Mouse (Mus musculus) forebrain, embryonic 14.5 days (tissue): Measurements from ENCODE around the gene Rubcn. TPM values are rescaled to one million over a fixed set of nuclear protein-coding genes. Genes with fewer than 3 reads are reported as not detected.

ENCODE experiments used
- ATAC-seq: fragments of 200-750 bp; cut with Nextera tagmentation; 2 replicates; pipeline ENCODE4 v1.8.0; 2017; ENCODE audit warnings: mild to moderate bottlenecking, moderate library complexity
- DNase-seq: peaks from one replicate; pipeline ENCODE4 v3.0.0-alpha.2; 2015; ENCODE audit warnings: low spot score
- H3K27ac ChIP-seq: fragments of 300-500 bp; sonication (generic); 2 replicates; pipeline ENCODE4 v1.5.1; 2014; ENCODE audit warnings: low read depth, mild to moderate bottlenecking, control low read depth, low read length, moderate library complexity
- H3K27me3 ChIP-seq: fragments of 300-500 bp; sonication (generic); replicated peaks from 2 replicates; pipeline ENCODE4 v1.6.1; 2014; ENCODE audit warnings: low read length, control low read depth, mixed read lengths; ENCODE audit not compliant: control insufficient read depth, insufficient read depth
- H3K36me3 ChIP-seq: fragments of 300-500 bp; sonication (generic); 2 replicates; pipeline ENCODE4 v1.6.1; 2014; ENCODE audit warnings: low read length, control low read depth; ENCODE audit not compliant: control insufficient read depth, insufficient read depth
- H3K4me1 ChIP-seq: fragments of 300-500 bp; sonication (generic); 2 replicates; pipeline ENCODE4 v1.6.1; 2014; ENCODE audit warnings: antibody characterized with exemption, low read length, control low read depth; ENCODE audit not compliant: control insufficient read depth, insufficient read depth
- H3K4me2 ChIP-seq: fragments of 300-500 bp; sonication (generic); 2 replicates; pipeline ENCODE4 v1.6.1; 2014; ENCODE audit warnings: mild to moderate bottlenecking, control low read depth, low read length
- H3K4me3 ChIP-seq: fragments of 300-500 bp; sonication (generic); 2 replicates; pipeline ENCODE4 v1.5.1; 2014; ENCODE audit warnings: low read depth, low read length, control low read depth
- H3K9ac ChIP-seq: fragments of 300-500 bp; sonication (generic); 2 replicates; pipeline ENCODE4 v1.6.1; 2014; ENCODE audit warnings: mild to moderate bottlenecking, low read length, control low read depth, moderate library complexity
- H3K9me3 ChIP-seq: fragments of 300-500 bp; sonication (generic); replicated peaks from 2 replicates; pipeline ENCODE4 v1.6.1; 2016; ENCODE audit warnings: low read length, control low read depth, mixed read lengths; ENCODE audit not compliant: control insufficient read depth
- WGBS: fragments of 180-500 bp; shearing (Covaris S2); extraction: QIAGEN DNeasy Blood & Tissue Kit; methylation state at CpG from one replicate; pipeline ENCODE4 v1.1.7; 2014; 5-methylcytosine and 5-hydroxymethylcytosine counted together
- polyA plus RNA-seq: library from polyadenylated mRNA; unstranded; fragments of >200 nt; fragmentation: Nextera tagmentation; extraction: Ambion mirVana; gene quantifications from 2 replicates; pipeline ENCODE4 v1.2.1, GENCODE M21; 2014

The Rubcn gene
- polyA plus RNA-seq, 1 experiment from 2014 or later: 20.0 TPM

GRCm38 (mm10) chr16:32829104-32829503 is 48.5 kb downstream of the Rubcn start:
- Histone ChIP-seq H3K27ac (no peak overlapping the region), H3K4me1 (no peaks in the 10 kb centered on the region), H3K4me3 (no peak overlapping the region), H3K27me3 (no peaks in the 10 kb centered on the region), H3K9ac (no peak overlapping the region), H3K4me2 (no peak overlapping the region), H3K9me3 (no peaks in the 10 kb centered on the region), H3K36me3 (peaks cover 57% of the 10 kb centered on the region)
- ATAC-seq (no peak), DNase-seq (no peak)
- WGBS: 94% methylated on average over 11 of the region's 11 CpGs

- no peak for ATAC-seq
- WGBS: 93% methylated on average over 11 of the region's 11 CpGs
- Histone ChIP-seq H3K27me3 (no peaks in the 10 kb centered on the region), H3K4me2 (no peak overlapping the region), H3K4me1 (no peaks in the 10 kb centered on the region), H3K27ac (no peak overlapping the region), H3K36me3 (peaks cover 64% of the 10 kb centered on the region), H3K9ac (no peak overlapping the region), H3K9me3 (no peaks in the 10 kb centered on the region), H3K4me3 (no peak overlapping the region)
- no peak for DNase-seq
Measured at GRCm38 (mm10) chr16:32826521-32826920, 51.0 kb downstream of the Rubcn start.

GRCm38 (mm10) chr16:32825380-32825779 is 52.2 kb downstream of the Rubcn start:
- Histone ChIP-seq H3K9me3 (no peaks in the 10 kb centered on the region), H3K36me3 (peaks cover 64% of the 10 kb centered on the region), H3K4me3 (no peak overlapping the region), H3K4me2 (no peak overlapping the region), H3K4me1 (no peaks in the 10 kb centered on the region), H3K27ac (no peak overlapping the region), H3K27me3 (no peaks in the 10 kb centered on the region), H3K9ac (no peak overlapping the region)
- WGBS: 88% methylated on average over 12 of the region's 12 CpGs
- DNase-seq (no peak), ATAC-seq (no peak)

DNA sequence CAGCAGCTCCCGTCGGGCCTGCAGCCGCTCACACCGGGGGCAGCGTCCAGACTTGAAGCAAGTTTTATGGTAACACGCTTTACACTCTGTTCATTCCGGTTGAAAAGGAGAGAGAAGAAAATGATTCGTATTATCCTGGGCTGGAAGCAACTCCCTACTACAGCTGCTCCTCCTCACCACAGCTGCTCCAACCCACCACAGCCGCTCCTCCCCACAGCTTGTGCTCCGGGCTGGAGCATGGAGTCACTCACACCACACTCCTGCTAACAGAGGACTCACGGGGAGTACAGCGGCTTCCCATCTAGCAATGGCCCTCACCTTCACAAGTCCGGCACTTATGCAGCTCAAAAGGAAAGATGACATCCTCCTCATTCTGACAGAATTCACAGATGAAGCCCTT is 53.5 kb downstream of the Rubcn start:
- H3K4me2 ChIP-seq: no peak overlapping the region
- H3K9ac ChIP-seq: no peak overlapping the region
- peaks cover 60% of the 10 kb centered on the region for H3K36me3 ChIP-seq
- no peak overlapping the region for H3K4me3 ChIP-seq
- no peak overlapping the region for H3K27ac ChIP-seq
- no peaks in the 10 kb centered on the region for H3K27me3 ChIP-seq
- DNase-seq (no peak), ATAC-seq (no peak)
- no peaks in the 10 kb centered on the region for H3K9me3 ChIP-seq
- no peaks in the 10 kb centered on the region for H3K4me1 ChIP-seq
- 95% methylated on average over 13 of the region's 13 CpGs for WGBS

DNA sequence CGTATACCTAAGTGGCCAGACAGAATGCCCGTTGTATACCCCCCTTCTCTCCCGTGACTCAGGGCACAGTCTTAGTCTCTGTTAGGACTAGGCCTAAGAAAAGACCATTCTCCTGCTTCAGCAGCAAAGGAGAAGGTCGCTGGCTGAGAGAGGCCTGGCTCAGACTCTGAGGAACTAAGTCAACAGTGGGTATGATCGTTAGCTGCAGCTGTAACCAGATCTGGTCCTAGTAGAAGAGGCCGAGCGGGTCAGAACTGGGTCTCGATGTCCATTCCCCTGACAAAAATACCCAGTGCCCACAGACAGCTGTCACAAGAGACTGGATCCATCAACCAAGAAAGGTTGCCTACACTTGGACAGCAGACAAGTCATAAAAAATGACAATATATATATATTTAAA is 54.1 kb downstream of the Rubcn start:
- H3K27ac ChIP-seq: no peak overlapping the region
- no peaks in the 10 kb centered on the region for H3K4me1 ChIP-seq
- no peak overlapping the region for H3K4me2 ChIP-seq
- no peaks in the 10 kb centered on the region for H3K9me3 ChIP-seq
- H3K4me3 ChIP-seq: no peak overlapping the region
- ATAC-seq (no peak), DNase-seq (no peak)
- WGBS: 91% methylated on average over 8 of the region's 8 CpGs
- no peaks in the 10 kb centered on the region for H3K27me3 ChIP-seq
- peaks cover 57% of the 10 kb centered on the region for H3K36me3 ChIP-seq
- H3K9ac ChIP-seq: no peak overlapping the region

- 89% methylated on average over 5 of the region's 5 CpGs for WGBS
- no peak overlapping the region for H3K4me3 ChIP-seq
- H3K4me1 ChIP-seq: no peaks in the 10 kb centered on the region
- H3K27ac ChIP-seq: no peak overlapping the region
- no peaks in the 10 kb centered on the region for H3K27me3 ChIP-seq
- peaks cover 52% of the 10 kb centered on the region for H3K36me3 ChIP-seq
- H3K9me3 ChIP-seq: no peaks in the 10 kb centered on the region
- no peak overlapping the region for H3K9ac ChIP-seq
- H3K4me2 ChIP-seq: no peak overlapping the region
- DNase-seq: no peak
- no peak for ATAC-seq
Measured at GRCm38 (mm10) chr16:32822881-32823280, 54.7 kb downstream of the Rubcn start.

GRCm38 (mm10) chr16:32822450-32822827 is 55.1 kb downstream of the Rubcn start:
- H3K27me3 ChIP-seq: no peaks in the 10 kb centered on the region
- peaks cover 48% of the 10 kb centered on the region for H3K36me3 ChIP-seq

DNA sequence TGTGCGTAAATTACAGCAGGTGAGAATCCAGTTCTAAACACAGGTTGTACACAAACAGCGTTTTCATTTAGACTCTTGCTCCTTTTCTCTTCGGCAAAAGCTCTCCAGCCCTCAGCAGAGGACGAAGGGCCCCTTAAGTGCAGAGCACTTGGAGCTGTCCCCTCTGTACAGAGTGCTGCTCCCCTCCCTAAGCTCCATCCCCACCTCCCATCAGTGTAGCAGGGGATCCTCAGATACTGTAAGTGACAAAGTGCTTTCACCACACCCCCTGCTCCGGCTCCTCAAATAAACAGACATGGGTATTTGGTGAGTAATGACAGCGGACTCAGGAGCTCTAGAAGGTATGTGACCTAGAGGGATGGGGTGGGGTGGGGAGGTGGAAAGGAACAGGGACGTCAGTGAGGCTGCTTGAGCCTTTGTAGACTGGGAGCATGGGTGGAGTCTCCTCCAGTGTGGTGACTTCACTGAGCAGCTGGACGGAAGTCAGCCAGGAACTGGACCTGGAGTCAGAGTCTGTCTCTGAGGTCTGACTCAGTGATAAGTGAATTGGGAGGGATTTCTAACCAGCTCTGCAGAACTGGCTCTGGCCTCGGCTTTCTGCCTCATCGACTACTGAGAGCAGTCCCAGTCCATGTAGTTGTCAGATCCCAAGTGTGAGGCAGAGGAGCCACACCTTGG is 55.7 kb downstream of the Rubcn start:
- Histone ChIP-seq H3K4me2 (no peak overlapping the region), H3K9ac (no peak overlapping the region), H3K4me3 (no peak overlapping the region), H3K27ac (no peak overlapping the region), H3K4me1 (no peaks in the 10 kb centered on the region), H3K36me3 (peaks cover 44% of the 10 kb centered on the region), H3K27me3 (no peaks in the 10 kb centered on the region), H3K9me3 (no peaks in the 10 kb centered on the region)
- WGBS: 80% methylated on average over 10 of the region's 10 CpGs
- DNase-seq (no peak), ATAC-seq (no peak)

More at GRCm38 (mm10) chr16:32822450-32822827, 55.1 kb downstream of the Rubcn start:
- 86% methylated on average over 6 of the region's 6 CpGs for WGBS
- DNase-seq: no peak
- Histone ChIP-seq H3K4me3 (no peak overlapping the region), H3K4me2 (no peak overlapping the region), H3K27ac (no peak overlapping the region), H3K4me1 (no peaks in the 10 kb centered on the region), H3K9ac (no peak overlapping the region), H3K9me3 (no peaks in the 10 kb centered on the region)
- no peak for ATAC-seq

DNA sequence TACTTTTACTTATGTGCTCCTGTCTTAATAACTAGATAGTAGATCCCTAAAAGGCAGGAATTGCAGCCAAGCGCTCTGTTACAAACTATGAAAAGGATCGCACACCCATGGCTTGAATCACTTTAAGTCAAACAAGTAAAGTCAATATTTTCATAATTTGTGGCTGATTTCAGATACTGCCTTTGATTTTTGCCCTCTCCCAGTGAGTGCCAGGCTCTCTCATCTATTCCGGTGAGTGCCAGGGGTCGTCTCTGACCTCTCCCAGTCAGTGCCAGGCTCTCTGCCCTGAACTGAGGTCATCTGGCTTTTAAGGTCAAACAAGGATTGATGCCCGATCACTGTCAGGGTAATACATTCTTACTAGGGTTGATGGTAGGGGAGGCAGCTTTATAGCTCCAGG is 59.1 kb downstream of the Rubcn start:
- H3K27me3 ChIP-seq: no peaks in the 10 kb centered on the region
- H3K4me3 ChIP-seq: no peak overlapping the region
- no peak overlapping the region for H3K27ac ChIP-seq
- 85% methylated on average over 5 of the region's 5 CpGs for WGBS
- DNase-seq (no peak), ATAC-seq (no peak)
- H3K4me1 ChIP-seq: peaks cover 8% of the 10 kb centered on the region; the same call in 1 of the 2 replicates
- peaks cover 10% of the 10 kb centered on the region for H3K36me3 ChIP-seq
- H3K9me3 ChIP-seq: no peaks in the 10 kb centered on the region
- no peak overlapping the region for H3K4me2 ChIP-seq
- no peak overlapping the region for H3K9ac ChIP-seq
